Mouse (Mus musculus) forebrain, embryonic 14.5 days (tissue): ENCODE data around the gene Pde4d. TPM values are rescaled to one million over a fixed set of nuclear protein-coding genes. Genes with fewer than 3 reads are reported as not detected.
"Not testable (repeated sequence)": the region's sequence is repeated elsewhere in the genome, so short reads cannot be mapped to it uniquely, and the experiment has no call there.

Experiments
- ATAC-seq: fragments of 200-750 bp; cut with Nextera tagmentation; 2 replicates; pipeline ENCODE4 v1.8.0; 2017; ENCODE audit warnings: mild to moderate bottlenecking, moderate library complexity
- DNase-seq: peaks from one replicate; pipeline ENCODE4 v3.0.0-alpha.2; 2015; ENCODE audit warnings: low spot score
- H3K27ac ChIP-seq: fragments of 300-500 bp; sonication (generic); 2 replicates; pipeline ENCODE4 v1.5.1; 2014; ENCODE audit warnings: low read depth, mild to moderate bottlenecking, control low read depth, low read length, moderate library complexity
- H3K27me3 ChIP-seq: fragments of 300-500 bp; sonication (generic); replicated peaks from 2 replicates; pipeline ENCODE4 v1.6.1; 2014; ENCODE audit warnings: low read length, control low read depth, mixed read lengths; ENCODE audit not compliant: control insufficient read depth, insufficient read depth
- H3K36me3 ChIP-seq: fragments of 300-500 bp; sonication (generic); 2 replicates; pipeline ENCODE4 v1.6.1; 2014; ENCODE audit warnings: low read length, control low read depth; ENCODE audit not compliant: control insufficient read depth, insufficient read depth
- H3K4me1 ChIP-seq: fragments of 300-500 bp; sonication (generic); 2 replicates; pipeline ENCODE4 v1.6.1; 2014; ENCODE audit warnings: antibody characterized with exemption, low read length, control low read depth; ENCODE audit not compliant: control insufficient read depth, insufficient read depth
- H3K4me2 ChIP-seq: fragments of 300-500 bp; sonication (generic); 2 replicates; pipeline ENCODE4 v1.6.1; 2014; ENCODE audit warnings: mild to moderate bottlenecking, control low read depth, low read length
- H3K4me3 ChIP-seq: fragments of 300-500 bp; sonication (generic); 2 replicates; pipeline ENCODE4 v1.5.1; 2014; ENCODE audit warnings: low read depth, low read length, control low read depth
- H3K9ac ChIP-seq: fragments of 300-500 bp; sonication (generic); 2 replicates; pipeline ENCODE4 v1.6.1; 2014; ENCODE audit warnings: mild to moderate bottlenecking, low read length, control low read depth, moderate library complexity
- H3K9me3 ChIP-seq: fragments of 300-500 bp; sonication (generic); replicated peaks from 2 replicates; pipeline ENCODE4 v1.6.1; 2016; ENCODE audit warnings: low read length, control low read depth, mixed read lengths; ENCODE audit not compliant: control insufficient read depth
- WGBS: fragments of 180-500 bp; shearing (Covaris S2); extraction: QIAGEN DNeasy Blood & Tissue Kit; methylation state at CpG from one replicate; pipeline ENCODE4 v1.1.7; 2014; 5-methylcytosine and 5-hydroxymethylcytosine counted together
- polyA plus RNA-seq: library from polyadenylated mRNA; unstranded; fragments of >200 nt; fragmentation: Nextera tagmentation; extraction: Ambion mirVana; gene quantifications from 2 replicates; pipeline ENCODE4 v1.2.1, GENCODE M21; 2014

Pde4d gene
- polyA plus RNA-seq, 1 experiment from 2014 or later, result 13.7 TPM

DNA sequence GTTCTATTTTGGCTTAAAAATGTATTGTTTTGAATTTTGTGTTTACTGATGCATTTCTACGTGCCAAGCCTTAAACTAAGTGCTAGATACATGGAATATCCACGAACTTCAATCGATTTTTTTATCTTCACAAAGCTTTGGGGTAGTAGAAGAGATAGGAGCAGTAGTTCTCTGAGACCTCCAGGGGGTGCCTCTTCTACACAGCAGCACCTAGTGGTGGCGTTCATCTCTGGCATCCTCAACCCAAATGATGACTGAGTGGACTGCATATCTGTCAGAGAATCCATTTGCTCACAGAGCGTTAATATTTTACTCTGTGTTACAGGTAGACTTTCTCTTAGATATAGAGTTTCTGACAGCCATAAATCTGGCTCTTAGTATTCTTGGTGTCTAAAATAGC, 272.5 kb downstream of the Pde4d start:
- Histone ChIP-seq H3K9ac (no peak overlapping the region), H3K4me2 (no peak overlapping the region), H3K4me3 (no peak overlapping the region), H3K4me1 (no peaks in the 10 kb centered on the region), H3K36me3 (no peaks in the 10 kb centered on the region), H3K27me3 (no peaks in the 10 kb centered on the region), H3K27ac (no peak overlapping the region), H3K9me3 (no peaks in the 10 kb centered on the region)
- ATAC-seq (no peak), DNase-seq (no peak)
- WGBS, result 79% methylated on average over 5 of the region's 5 CpGs

DNA sequence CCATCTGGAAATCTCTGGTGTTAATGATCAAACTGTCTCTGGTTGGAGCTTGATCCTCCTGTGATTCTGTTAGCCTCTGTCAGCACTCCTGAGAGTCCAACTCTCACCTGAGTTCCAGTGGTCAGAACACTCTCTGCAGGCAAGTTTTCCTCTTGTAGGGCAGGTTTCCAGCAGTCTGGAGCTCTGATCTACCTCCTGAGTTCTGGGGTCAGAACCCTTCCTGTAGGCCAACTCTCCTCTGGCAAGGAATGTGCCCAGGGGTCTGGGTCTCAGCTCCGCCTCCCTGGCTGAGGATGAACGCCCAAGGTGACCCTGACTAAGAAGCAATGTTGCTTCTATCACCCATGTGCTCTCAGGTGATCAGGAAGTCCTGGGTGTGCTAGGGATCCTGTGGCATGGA, 284.6 kb downstream of the Pde4d start:
- H3K9ac ChIP-seq, H3K4me1 ChIP-seq, H3K27me3 ChIP-seq, H3K4me2 ChIP-seq, H3K27ac ChIP-seq, DNase-seq, H3K4me3 ChIP-seq, H3K9me3 ChIP-seq, H3K36me3 ChIP-seq, ATAC-seq: not testable (repeated sequence)
- WGBS, result 82% methylated on average over 2 of the region's 2 CpGs

DNA sequence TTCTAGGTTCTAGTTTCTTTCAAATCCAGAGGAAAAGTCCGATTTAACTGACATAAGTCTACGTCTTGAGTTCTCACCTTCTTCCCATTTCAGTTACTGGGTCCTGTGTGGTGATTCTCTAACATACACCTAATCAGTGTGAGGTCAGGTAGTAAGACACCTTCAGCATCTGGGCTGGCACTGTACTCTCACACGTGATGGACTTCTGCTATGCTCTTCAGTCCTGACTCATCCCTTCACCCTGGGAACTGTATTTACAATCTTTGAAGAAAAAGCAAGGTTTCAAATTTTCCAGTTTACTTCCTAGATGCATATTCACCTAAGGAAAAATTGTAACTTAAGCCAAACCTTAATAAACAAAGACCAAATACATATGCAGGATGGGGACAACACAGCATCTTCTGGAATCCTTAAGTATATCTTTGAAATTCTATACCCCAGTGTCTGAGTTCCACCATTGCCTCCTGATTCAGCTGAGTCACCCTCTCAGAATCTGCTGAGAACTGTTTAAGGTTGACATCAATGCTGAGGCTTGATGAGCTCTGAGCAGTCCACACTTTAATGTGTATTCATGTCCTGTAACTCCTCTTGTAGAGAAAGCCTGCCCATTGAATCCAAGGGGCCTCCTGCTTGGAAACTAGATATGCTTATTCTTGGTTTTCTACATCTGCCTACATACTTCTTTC, 301.6 kb downstream of the Pde4d start:
- ATAC-seq (no peak), DNase-seq (no peak)
- no peaks in the 10 kb centered on the region for H3K9me3 ChIP-seq
- no peak overlapping the region for H3K27ac ChIP-seq
- no peak overlapping the region for H3K4me2 ChIP-seq
- no peaks in the 10 kb centered on the region for H3K36me3 ChIP-seq
- no peaks in the 10 kb centered on the region for H3K27me3 ChIP-seq
- no peaks in the 10 kb centered on the region for H3K4me1 ChIP-seq
- H3K9ac ChIP-seq, result no peak overlapping the region
- H3K4me3 ChIP-seq, result no peak overlapping the region
- WGBS, result 92% methylated on average over 3 of the region's 3 CpGs

DNA sequence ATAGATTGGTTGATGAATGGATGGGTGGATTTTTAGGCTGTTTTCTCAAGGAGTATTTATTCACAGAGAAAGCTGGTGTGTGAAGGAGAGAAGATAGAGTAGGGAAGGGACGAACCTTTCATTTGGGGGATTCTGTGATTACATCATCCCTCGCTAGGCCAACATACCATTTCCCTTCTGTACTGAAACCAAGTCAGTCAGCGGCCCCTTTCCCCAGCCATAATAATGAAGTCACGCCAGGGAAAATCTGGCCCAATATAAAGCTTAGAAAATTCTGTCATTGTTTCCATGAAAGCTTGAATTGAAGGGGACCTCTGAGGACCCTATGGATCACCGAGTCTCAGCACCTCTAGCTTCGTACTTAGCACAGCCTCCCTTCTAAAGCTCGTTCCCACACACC, 307.7 kb downstream of the Pde4d start:
- ATAC-seq, result no peak
- no peak for DNase-seq
- Histone ChIP-seq H3K27me3 (no peaks in the 10 kb centered on the region), H3K9ac (no peak overlapping the region), H3K36me3 (no peaks in the 10 kb centered on the region), H3K9me3 (no peaks in the 10 kb centered on the region), H3K4me3 (no peak overlapping the region), H3K4me1 (no peaks in the 10 kb centered on the region), H3K27ac (no peak overlapping the region), H3K4me2 (no peak overlapping the region)
- WGBS, result 62% methylated on average over 7 of the region's 7 CpGs

DNA sequence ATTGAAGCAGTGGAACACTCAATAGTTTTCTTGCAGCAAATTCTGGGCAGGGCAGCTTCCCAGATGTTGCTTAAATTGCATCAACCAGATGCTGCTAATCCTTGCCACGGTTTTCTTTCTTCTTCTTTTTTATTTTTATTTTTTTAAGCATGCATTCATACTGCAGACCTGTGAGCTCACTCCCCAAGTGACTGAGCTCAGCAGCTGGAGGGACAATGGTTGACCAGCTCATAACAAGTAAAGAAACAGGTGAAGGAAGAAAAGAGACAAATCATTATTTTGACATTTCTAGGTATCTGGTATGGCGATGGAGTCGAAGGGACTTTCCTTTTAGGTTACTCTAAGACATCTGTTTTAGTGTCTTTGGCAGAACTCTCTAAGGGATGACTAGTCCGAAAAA, 308.6 kb downstream of the Pde4d start:
- H3K9me3 ChIP-seq, result no peaks in the 10 kb centered on the region
- H3K4me2 ChIP-seq, result no peak overlapping the region
- no peaks in the 10 kb centered on the region for H3K27me3 ChIP-seq
- H3K9ac ChIP-seq, result no peak overlapping the region
- H3K27ac ChIP-seq, result no peak overlapping the region
- H3K4me3 ChIP-seq, result no peak overlapping the region
- no peaks in the 10 kb centered on the region for H3K36me3 ChIP-seq
- H3K4me1 ChIP-seq, result no peaks in the 10 kb centered on the region
- 80% methylated on average over 4 of the region's 4 CpGs for WGBS
- no peak for ATAC-seq
- DNase-seq, result no peak

DNA sequence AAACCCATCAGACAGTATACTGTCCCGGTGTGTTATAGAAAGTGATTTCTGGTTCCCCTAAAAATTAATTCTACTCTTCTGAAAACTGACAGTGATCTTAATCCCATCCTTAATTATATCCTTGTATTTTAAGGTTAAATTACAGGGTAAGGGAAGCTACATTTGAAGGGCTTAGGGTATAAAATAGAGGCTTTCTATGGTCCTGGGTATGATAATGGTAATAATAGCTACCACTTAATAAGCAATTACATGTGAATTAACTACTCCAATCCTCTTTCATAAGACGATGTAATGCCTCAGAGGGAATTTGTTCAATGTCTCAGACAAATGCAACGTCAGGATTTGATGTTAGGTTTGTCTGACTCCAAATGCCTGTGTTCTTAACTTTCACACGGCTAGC, 309.4 kb downstream of the Pde4d start:
- H3K27ac ChIP-seq, result no peak overlapping the region
- no peak overlapping the region for H3K9ac ChIP-seq
- H3K4me2 ChIP-seq, result no peak overlapping the region
- peak; percentile 5 for DNase-seq
- H3K27me3 ChIP-seq, result no peaks in the 10 kb centered on the region
- H3K9me3 ChIP-seq, result no peaks in the 10 kb centered on the region
- H3K4me3 ChIP-seq, result no peak overlapping the region
- no peaks in the 10 kb centered on the region for H3K4me1 ChIP-seq
- ATAC-seq, result no peak
- no peaks in the 10 kb centered on the region for H3K36me3 ChIP-seq
- 45% methylated on average over 4 of the region's 4 CpGs for WGBS

DNA sequence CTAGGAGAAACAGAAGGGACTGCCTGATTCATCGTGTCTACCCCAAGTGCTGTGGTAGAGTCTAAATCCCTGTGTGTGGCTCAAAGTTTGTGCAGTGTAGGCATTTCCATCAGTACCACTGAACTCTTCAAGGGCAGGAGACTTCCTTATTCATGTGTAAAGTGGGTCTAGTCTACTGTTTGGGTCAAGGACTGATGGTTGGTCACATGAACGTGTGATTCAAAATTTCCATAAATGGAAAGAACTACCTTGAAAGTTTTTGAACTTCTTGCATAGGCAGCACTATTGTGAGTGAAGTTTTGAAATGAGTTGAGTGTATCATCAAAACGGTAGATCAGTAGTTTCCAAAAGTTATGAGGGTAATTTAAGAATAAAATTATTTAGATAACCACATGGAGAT, 313.5 kb downstream of the Pde4d start:
- H3K4me1 ChIP-seq, result no peaks in the 10 kb centered on the region
- H3K4me2 ChIP-seq, result no peak overlapping the region
- H3K9ac ChIP-seq, result no peak overlapping the region
- WGBS, result 88% methylated on average over 3 of the region's 3 CpGs
- H3K27me3 ChIP-seq, result no peaks in the 10 kb centered on the region
- no peak for DNase-seq
- no peaks in the 10 kb centered on the region for H3K36me3 ChIP-seq
- no peak overlapping the region for H3K27ac ChIP-seq
- no peak for ATAC-seq
- H3K4me3 ChIP-seq, result no peak overlapping the region
- no peaks in the 10 kb centered on the region for H3K9me3 ChIP-seq

DNA sequence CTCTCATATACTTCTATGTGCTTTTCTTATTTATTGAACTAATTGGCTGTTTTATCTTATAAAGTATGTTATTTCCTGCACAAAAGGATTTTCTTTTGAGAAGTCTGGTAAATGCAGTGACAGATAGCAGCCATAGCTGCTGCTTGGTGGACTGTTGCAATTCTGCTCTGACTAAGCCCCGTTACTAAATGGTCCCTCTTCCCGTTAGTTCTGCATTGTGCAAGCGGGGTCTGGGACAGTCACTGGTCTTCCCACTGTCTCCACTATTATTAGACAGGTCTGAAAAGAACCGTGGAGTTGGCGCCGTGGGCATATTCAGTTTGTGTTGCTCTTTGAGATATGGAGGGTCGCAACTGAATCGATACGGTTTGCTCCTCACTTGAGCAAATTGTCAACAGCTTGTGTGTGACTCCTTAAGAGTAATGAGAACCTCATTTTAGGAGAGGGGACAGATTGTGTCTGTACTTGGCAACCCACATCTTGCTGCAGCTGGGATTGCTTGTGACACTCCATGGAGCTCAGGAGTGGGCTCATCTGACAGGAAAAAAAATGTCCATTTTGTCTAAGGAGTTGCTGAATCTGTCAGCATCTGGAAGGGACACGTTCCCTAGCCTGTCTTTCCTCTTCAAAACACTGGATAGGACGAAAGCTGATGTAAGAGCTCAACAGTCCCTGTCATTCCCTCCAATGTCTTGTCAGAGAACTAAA, 316.4 kb downstream of the Pde4d start:
- ATAC-seq (no peak), DNase-seq (no peak)
- no peak overlapping the region for H3K4me2 ChIP-seq
- no peaks in the 10 kb centered on the region for H3K27me3 ChIP-seq
- no peak overlapping the region for H3K9ac ChIP-seq
- H3K36me3 ChIP-seq, result no peaks in the 10 kb centered on the region
- no peaks in the 10 kb centered on the region for H3K4me1 ChIP-seq
- H3K9me3 ChIP-seq, result no peaks in the 10 kb centered on the region
- WGBS, result 73% methylated on average over 11 of the region's 11 CpGs
- H3K4me3 ChIP-seq, result no peak overlapping the region
- H3K27ac ChIP-seq, result no peak overlapping the region

DNA sequence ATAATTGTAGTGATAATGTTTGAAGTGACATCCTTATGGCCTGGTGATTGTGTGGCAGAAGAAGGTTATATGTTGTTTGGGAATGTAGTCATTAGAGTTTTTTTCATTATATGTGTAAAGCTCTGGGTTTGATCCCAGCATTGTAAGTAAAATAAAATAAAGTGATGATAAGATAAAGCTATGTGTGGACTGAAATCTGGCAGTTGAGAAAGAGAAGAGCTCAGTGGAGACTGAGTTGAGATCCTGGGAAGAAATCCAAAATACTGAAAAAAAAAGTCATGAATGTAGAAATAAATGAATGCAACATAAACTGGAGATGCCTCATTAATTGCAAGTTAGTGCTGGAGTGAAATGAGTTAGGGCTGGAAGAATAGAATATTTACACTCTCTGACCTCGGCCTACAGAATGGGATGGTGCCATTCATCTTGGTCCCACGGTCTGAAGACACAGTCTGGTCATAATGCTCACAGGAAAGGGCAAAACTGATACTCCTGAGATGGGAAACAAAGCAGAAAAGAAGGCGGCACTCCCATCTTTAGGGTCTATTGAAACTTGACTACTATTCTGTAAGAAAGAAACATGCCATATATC, 319.8 kb downstream of the Pde4d start:
- DNase-seq, result peak; percentile 22
- WGBS, result 56% methylated on average over 3 of the region's 3 CpGs
- Histone ChIP-seq H3K4me2 (no peak overlapping the region), H3K4me1 (no peaks in the 10 kb centered on the region), H3K4me3 (no peak overlapping the region), H3K27me3 (no peaks in the 10 kb centered on the region), H3K9ac (no peak overlapping the region), H3K36me3 (no peaks in the 10 kb centered on the region), H3K9me3 (no peaks in the 10 kb centered on the region), H3K27ac (no peak overlapping the region)
- no peak for ATAC-seq
